Mouse (Mus musculus): Measurements from ENCODE around the gene Ncs1. TPM values are rescaled to one million over a fixed set of nuclear protein-coding genes. Genes with fewer than 3 reads are reported as not detected.

Gene Ncs1
- total and polyA plus RNA-seq, 3 experiments: 5.9 to 14.1 (median 11.8) TPM

- intact Hi-C loops (cut with DNase I): no loop called here
- H3K4me3 ChIP-seq: no peak overlapping the region
- no peak overlapping the region for H3K9ac ChIP-seq (ENCODE audit: low read depth, low read length)
- TF ChIP-seq CTCF (IDR thresholded peaks at IDR 0.05) (no peak), POLR2A (IDR thresholded peaks at IDR 0.05; ENCODE audit: insufficient read depth, low read depth, low read length) (no peak), EP300 (IDR thresholded peaks at IDR 0.05; ENCODE audit: insufficient read depth, low read depth, low read length) (no peak)
- no peaks in the 10 kb centered on the region for H3K79me2 ChIP-seq (replicated peaks; ENCODE audit: control insufficient read depth, insufficient read depth, low read length)
- 24% methylated on average over 6 of the region's 6 CpGs for WGBS
- H3K36me3 ChIP-seq (ENCODE audit: control insufficient read depth, insufficient read depth, low read length): no peaks in the 10 kb centered on the region
- peak overlapping the region; percentile 53 for H3K27ac ChIP-seq
- H3K4me1 ChIP-seq (ENCODE audit: control insufficient read depth, insufficient read depth, low read length): peaks cover 12% of the 10 kb centered on the region
- peak; percentile 30 for DNase-seq
- H3K27me3 ChIP-seq (ENCODE audit: control insufficient read depth, insufficient read depth, low read length): no peaks in the 10 kb centered on the region
Observed at GRCm38 (mm10) chr2:31257096-31257495, 11.5 kb downstream of the Ncs1 start.

GRCm38 (mm10) chr2:31258609-31259366, 13.2 kb downstream of the Ncs1 start:
- Histone ChIP-seq H3K4me1 (ENCODE audit: control insufficient read depth, insufficient read depth, low read length) (peaks cover 16% of the 10 kb centered on the region), H3K36me3 (ENCODE audit: control insufficient read depth, insufficient read depth, low read length) (no peaks in the 10 kb centered on the region), H3K4me3 (peak overlapping the region; percentile 67), H3K79me2 (replicated peaks; ENCODE audit: control insufficient read depth, insufficient read depth, low read length) (no peaks in the 10 kb centered on the region), H3K27ac (peak overlapping the region; percentile 85), H3K9ac (ENCODE audit: low read depth, low read length) (peak overlapping the region; percentile 67), H3K27me3 (ENCODE audit: control insufficient read depth, insufficient read depth, low read length) (no peaks in the 10 kb centered on the region)
- TF ChIP-seq EP300 (IDR thresholded peaks at IDR 0.05; ENCODE audit: insufficient read depth, low read depth, low read length) (no peak), POLR2A (IDR thresholded peaks at IDR 0.05; ENCODE audit: insufficient read depth, low read depth, low read length) (peak; percentile 58)
- WGBS: 13% methylated on average over 22 of the region's 22 CpGs
- intact Hi-C loops (cut with DNase I): no loop called here
- DNase-seq: peak; percentile 81 to 87

GRCm38 (mm10) chr2:31259367-31259920, 13.8 kb downstream of the Ncs1 start:
- no peak overlapping the region for H3K9ac ChIP-seq (ENCODE audit: low read depth, low read length)
- H3K4me1 ChIP-seq (ENCODE audit: control insufficient read depth, insufficient read depth, low read length): peaks cover 17% of the 10 kb centered on the region
- no peak for TF ChIP-seq POLR2A (IDR thresholded peaks at IDR 0.05; ENCODE audit: insufficient read depth, low read depth, low read length)
- no peak for TF ChIP-seq CTCF (IDR thresholded peaks at IDR 0.05)
- no peak for TF ChIP-seq EP300 (IDR thresholded peaks at IDR 0.05; ENCODE audit: insufficient read depth, low read depth, low read length)
- DNase-seq: no peak
- intact Hi-C loops (cut with DNase I): no loop called here
- no peaks in the 10 kb centered on the region for H3K79me2 ChIP-seq (replicated peaks; ENCODE audit: control insufficient read depth, insufficient read depth, low read length)
- peak overlapping the region; percentile 67 for H3K4me3 ChIP-seq
- no peaks in the 10 kb centered on the region for H3K36me3 ChIP-seq (ENCODE audit: control insufficient read depth, insufficient read depth, low read length)
- peak overlapping the region; percentile 85 for H3K27ac ChIP-seq
- no peaks in the 10 kb centered on the region for H3K27me3 ChIP-seq (ENCODE audit: control insufficient read depth, insufficient read depth, low read length)
- 40% methylated on average over 9 of the region's 9 CpGs for WGBS

GRCm38 (mm10) chr2:31260549-31260948, 14.9 kb downstream of the Ncs1 start:
- intact Hi-C loops (cut with DNase I): no loop called here
- Histone ChIP-seq H3K9ac (ENCODE audit: low read depth, low read length) (no peak overlapping the region), H3K36me3 (ENCODE audit: control insufficient read depth, insufficient read depth, low read length) (no peaks in the 10 kb centered on the region), H3K4me3 (no peak overlapping the region), H3K27me3 (ENCODE audit: control insufficient read depth, insufficient read depth, low read length) (no peaks in the 10 kb centered on the region), H3K79me2 (replicated peaks; ENCODE audit: control insufficient read depth, insufficient read depth, low read length) (no peaks in the 10 kb centered on the region), H3K4me1 (ENCODE audit: control insufficient read depth, insufficient read depth, low read length) (peaks cover 17% of the 10 kb centered on the region), H3K27ac (no peak overlapping the region)
- TF ChIP-seq EP300 (IDR thresholded peaks at IDR 0.05; ENCODE audit: insufficient read depth, low read depth, low read length) (no peak), POLR2A (IDR thresholded peaks at IDR 0.05; ENCODE audit: insufficient read depth, low read depth, low read length) (no peak), CTCF (IDR thresholded peaks at IDR 0.05) (no peak)
- WGBS: 81% methylated on average over 8 of the region's 8 CpGs
- no peak for DNase-seq

GRCm38 (mm10) chr2:31263039-31263461, 17.4 kb downstream of the Ncs1 start:
- Histone ChIP-seq H3K4me1 (ENCODE audit: control insufficient read depth, insufficient read depth, low read length) (peaks cover 9% of the 10 kb centered on the region), H3K79me2 (replicated peaks; ENCODE audit: control insufficient read depth, insufficient read depth, low read length) (no peaks in the 10 kb centered on the region), H3K4me3 (no peak overlapping the region), H3K36me3 (ENCODE audit: control insufficient read depth, insufficient read depth, low read length) (no peaks in the 10 kb centered on the region), H3K27ac (peak overlapping the region; percentile 73), H3K27me3 (ENCODE audit: control insufficient read depth, insufficient read depth, low read length) (no peaks in the 10 kb centered on the region), H3K9ac (ENCODE audit: low read depth, low read length) (no peak overlapping the region)
- TF ChIP-seq EP300 (IDR thresholded peaks at IDR 0.05; ENCODE audit: insufficient read depth, low read depth, low read length) (no peak), POLR2A (IDR thresholded peaks at IDR 0.05; ENCODE audit: insufficient read depth, low read depth, low read length) (no peak), CTCF (IDR thresholded peaks at IDR 0.05) (no peak)
- intact Hi-C loops (cut with DNase I): no loop called here
- WGBS: 36% methylated on average over 8 of the region's 8 CpGs
- peak; percentile 30 to 47 for DNase-seq

- Histone ChIP-seq H3K79me2 (replicated peaks; ENCODE audit: control insufficient read depth, insufficient read depth, low read length) (no peaks in the 10 kb centered on the region), H3K36me3 (ENCODE audit: control insufficient read depth, insufficient read depth, low read length) (no peaks in the 10 kb centered on the region), H3K4me1 (ENCODE audit: control insufficient read depth, insufficient read depth, low read length) (peaks cover 8% of the 10 kb centered on the region), H3K27ac (peak overlapping the region; percentile 73), H3K9ac (ENCODE audit: low read depth, low read length) (no peak overlapping the region), H3K4me3 (no peak overlapping the region), H3K27me3 (ENCODE audit: control insufficient read depth, insufficient read depth, low read length) (no peaks in the 10 kb centered on the region)
- intact Hi-C loops (cut with DNase I): no loop called here
- TF ChIP-seq POLR2A (IDR thresholded peaks at IDR 0.05; ENCODE audit: insufficient read depth, low read depth, low read length) (no peak), CTCF (IDR thresholded peaks at IDR 0.05) (no peak), EP300 (IDR thresholded peaks at IDR 0.05; ENCODE audit: insufficient read depth, low read depth, low read length) (no peak)
- DNase-seq: peak; percentile 72 to 78
- WGBS: 33% methylated on average over 10 of the region's 10 CpGs
Observed at GRCm38 (mm10) chr2:31263746-31264378, 18.2 kb downstream of the Ncs1 start.

All from heart, adult 2 months (tissue).